Mouse (Mus musculus): ENCODE data around the gene Actg1.

DNA sequence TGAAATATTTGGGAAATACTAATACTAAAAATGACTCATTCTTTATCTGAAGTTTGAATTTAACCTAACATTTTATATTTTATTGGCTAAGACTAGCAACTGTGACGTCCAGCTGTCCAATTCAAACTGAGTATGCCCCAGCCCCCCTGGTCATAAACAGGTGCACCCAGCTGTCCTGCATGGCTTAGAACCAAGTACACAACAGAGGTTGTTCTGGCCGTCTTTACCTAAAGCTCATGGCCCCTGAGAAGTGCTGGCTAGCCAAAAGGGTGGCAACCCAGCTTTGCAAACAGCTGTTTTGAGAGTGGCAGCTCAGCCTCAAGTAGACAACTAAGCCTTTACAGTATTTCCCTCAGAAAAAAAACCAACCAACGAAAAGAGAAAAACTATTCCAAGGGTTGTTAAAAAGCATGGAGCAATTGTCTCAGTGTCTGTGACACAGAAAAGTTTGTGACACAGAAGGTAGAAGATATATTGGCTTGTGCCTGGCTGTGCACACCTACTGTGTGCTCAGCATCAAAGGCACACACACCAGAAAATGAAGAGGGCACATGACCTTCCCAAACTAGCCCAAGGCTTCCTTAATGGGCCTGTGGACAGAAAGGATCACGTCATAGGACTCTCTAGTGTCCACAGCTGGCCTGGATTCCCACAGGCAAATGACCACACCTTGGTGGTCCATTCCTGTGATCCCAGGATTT lies 49.8 kb downstream of the Actg1 start:
- TF ChIP-seq MYOD1 (IDR thresholded peaks at IDR 0.05; ENCODE audit: control insufficient read depth in 1 of 3, insufficient read length in 2 of 3, low read depth in 2 of 3) (peak; percentile 45 to 95 (median 95)), E2F4 (IDR thresholded peaks at IDR 0.05; ENCODE audit: insufficient read depth) (no peak), POLR2A (IDR thresholded peaks at IDR 0.05; ENCODE audit: insufficient read length, low read depth) (no peak), USF1 (IDR thresholded peaks at IDR 0.05; ENCODE audit: low read depth) (no peak), TCF12 (IDR thresholded peaks at IDR 0.05; ENCODE audit: insufficient read depth, poor library complexity, severe bottlenecking) (peak; percentile 99)
